Mouse (Mus musculus) right cerebral cortex, adult 2 months (tissue): Measurements from ENCODE around the gene Plekhm3.

Experiments
- DNase-seq, 2 experiments: peaks; one replicate each; pipeline ENCODE4 v3.0.0; 2021 to 2022; ENCODE audit warnings: low spot score in 2 of 2

Plekhm3 gene

GRCm38 (mm10) chr1:64928542-64928941 is 28.1 kb downstream of the Plekhm3 start:
- no peak for DNase-seq

GRCm38 (mm10) chr1:64927437-64928274 is 29.0 kb downstream of the Plekhm3 start:
- no peak for DNase-seq

GRCm38 (mm10) chr1:64925594-64925993 is 31.0 kb downstream of the Plekhm3 start:
- no peak for DNase-seq

- DNase-seq = no peak
Observed at GRCm38 (mm10) chr1:64924283-64924682, 32.3 kb downstream of the Plekhm3 start.

- peak; percentile 66 to 67 for DNase-seq
Observed at GRCm38 (mm10) chr1:64918810-64919528, 37.7 kb downstream of the Plekhm3 start.

GRCm38 (mm10) chr1:64917966-64918365 is 38.7 kb downstream of the Plekhm3 start:
- no peak for DNase-seq

GRCm38 (mm10) chr1:64916884-64917507 is 39.6 kb downstream of the Plekhm3 start:
- DNase-seq = no peak

GRCm38 (mm10) chr1:64914356-64914755 is 42.3 kb downstream of the Plekhm3 start:
- no peak for DNase-seq

- no peak for DNase-seq
Observed at GRCm38 (mm10) chr1:64907740-64908139, 48.9 kb downstream of the Plekhm3 start.

GRCm38 (mm10) chr1:64906226-64906625 is 50.4 kb downstream of the Plekhm3 start:
- no peak for DNase-seq

GRCm38 (mm10) chr1:64903415-64903814 is 53.2 kb downstream of the Plekhm3 start:
- no peak for DNase-seq

GRCm38 (mm10) chr1:64902804-64903203 is 53.8 kb downstream of the Plekhm3 start:
- DNase-seq = no peak

GRCm38 (mm10) chr1:64899763-64900162 is 56.9 kb downstream of the Plekhm3 start:
- no peak for DNase-seq

- no peak for DNase-seq
Observed at GRCm38 (mm10) chr1:64897485-64897884, 59.1 kb downstream of the Plekhm3 start.

- no peak for DNase-seq
Observed at GRCm38 (mm10) chr1:64893806-64894205, 62.8 kb downstream of the Plekhm3 start.

GRCm38 (mm10) chr1:64891332-64891731 is 65.3 kb downstream of the Plekhm3 start:
- DNase-seq = no peak

- no peak for DNase-seq
Observed at GRCm38 (mm10) chr1:64887502-64888203, 69.0 kb downstream of the Plekhm3 start.

GRCm38 (mm10) chr1:64886718-64887117 is 69.9 kb downstream of the Plekhm3 start:
- DNase-seq = no peak

GRCm38 (mm10) chr1:64885328-64885727 is 71.3 kb downstream of the Plekhm3 start:
- peak; percentile 37 to 45 for DNase-seq

- DNase-seq = no peak
Observed at GRCm38 (mm10) chr1:64884007-64884406, 72.6 kb downstream of the Plekhm3 start.

GRCm38 (mm10) chr1:64880613-64881012 is 76.0 kb downstream of the Plekhm3 start:
- no peak for DNase-seq

- DNase-seq = no peak
Observed at GRCm38 (mm10) chr1:64878795-64879240, 77.8 kb downstream of the Plekhm3 start.
